Mouse (Mus musculus) stomach, embryonic 16.5 days (tissue): ENCODE results near the gene Dusp22. TPM values are rescaled to one million over a fixed set of nuclear protein-coding genes. Genes with fewer than 3 reads are reported as not detected.

Experiments
- ATAC-seq: fragments of 200-750 bp; cut with Nextera tagmentation; 2 replicates; pipeline ENCODE4 v1.8.0; 2017; ENCODE audit warnings: moderate number of reproducible peaks, moderate TSS enrichment; ENCODE audit not compliant: insufficient read depth, low FRiP score
- H3K27ac ChIP-seq: fragments of 300-500 bp; sonication (generic); 2 replicates; pipeline ENCODE4 v1.5.1; 2014; ENCODE audit warnings: low read length
- H3K27me3 ChIP-seq: fragments of 300-500 bp; sonication (generic); 2 replicates; pipeline ENCODE4 v1.6.1; 2014; ENCODE audit warnings: low read length, control low read depth, mixed read lengths; ENCODE audit not compliant: control insufficient read depth, insufficient read depth
- H3K36me3 ChIP-seq: fragments of 300-500 bp; sonication (generic); 2 replicates; pipeline ENCODE4 v1.6.1; 2014; ENCODE audit warnings: low read length; ENCODE audit not compliant: control insufficient read depth, insufficient read depth
- H3K4me1 ChIP-seq: fragments of 300-500 bp; sonication (generic); 2 replicates; pipeline ENCODE4 v1.6.1; 2014; ENCODE audit warnings: low read length, control low read depth, mixed read lengths; ENCODE audit not compliant: control insufficient read depth, insufficient read depth
- H3K4me2 ChIP-seq: fragments of 300-500 bp; sonication (generic); 2 replicates; pipeline ENCODE4 v1.6.1; 2014; ENCODE audit warnings: low read depth, low read length, mixed read lengths
- H3K4me3 ChIP-seq: fragments of 300-500 bp; sonication (generic); replicated peaks from 2 replicates; pipeline ENCODE4 v1.5.1; 2014; ENCODE audit warnings: mild to moderate bottlenecking, low read length
- H3K9ac ChIP-seq: fragments of 300-500 bp; sonication (generic); 2 replicates; pipeline ENCODE4 v1.6.1; 2014; ENCODE audit warnings: low read length
- H3K9me3 ChIP-seq: fragments of 300-500 bp; sonication (generic); replicated peaks from 2 replicates; pipeline ENCODE4 v1.6.1; 2016; ENCODE audit warnings: low read length, control low read depth; ENCODE audit not compliant: control insufficient read depth
- WGBS: fragments of 180-500 bp; shearing (Covaris S2); extraction: QIAGEN DNeasy Blood & Tissue Kit; methylation state at CpG from one replicate; pipeline ENCODE4 v1.1.7; 2014; 5-methylcytosine and 5-hydroxymethylcytosine counted together
- polyA plus RNA-seq: library from polyadenylated mRNA; unstranded; fragments of >200 nt; fragmentation: Nextera tagmentation; extraction: Ambion mirVana; gene quantifications from 2 replicates; pipeline ENCODE4 v1.2.1, GENCODE M21; 2015

Gene Dusp22
- 31.4 and 37.5 TPM in 2 replicates for polyA plus RNA-seq

DNA sequence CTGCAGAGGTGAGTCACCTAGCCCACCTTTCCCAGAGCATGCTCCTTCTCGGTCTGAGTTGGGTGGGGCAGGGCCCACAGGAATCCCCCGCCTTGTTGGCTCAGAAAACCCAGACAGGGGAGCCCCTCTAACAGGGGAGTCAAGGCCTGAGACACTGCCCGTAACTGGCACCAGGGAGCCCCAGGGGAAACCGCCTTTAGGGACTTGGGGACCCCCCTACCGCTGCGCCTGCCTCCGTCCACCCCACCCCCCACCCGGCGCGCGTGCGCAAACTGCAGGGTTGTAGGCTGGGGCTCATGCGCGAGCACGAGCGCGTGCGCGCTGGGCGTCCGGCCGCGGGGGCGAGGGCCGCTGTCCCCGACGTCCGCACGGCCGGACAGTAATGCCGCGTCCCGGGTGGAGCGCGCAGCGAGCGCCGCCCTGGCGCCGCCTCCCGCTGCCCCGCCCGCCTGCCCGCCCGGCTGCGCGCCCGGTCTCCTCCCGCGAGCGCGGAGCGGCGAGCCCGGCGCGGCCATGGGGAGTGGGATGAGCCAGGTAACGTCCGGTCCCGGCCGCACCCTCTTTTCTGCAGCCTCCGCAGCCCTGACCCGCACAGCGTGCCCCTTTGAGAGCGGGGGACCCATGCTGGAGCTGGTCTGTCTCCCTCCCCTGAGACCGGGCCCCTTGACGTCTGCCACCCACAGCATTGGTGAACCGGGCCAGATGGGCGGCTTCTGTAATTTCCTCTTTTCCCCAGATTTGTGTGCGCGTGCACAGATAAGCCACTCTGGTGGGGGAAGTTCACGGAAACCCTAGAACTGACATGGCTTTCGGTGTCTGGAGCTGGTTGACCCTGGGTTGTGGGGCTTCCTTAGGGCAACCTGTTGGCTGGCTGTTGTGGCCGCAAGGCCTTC, at the start of gene Dusp22:
TSS of gene Dusp22 (plus strand) at position 387 of the 893 bp plus-strand sequence.
- H3K4me3 ChIP-seq, result peak within 1 kb of the TSS; percentile 82
- H3K27me3 ChIP-seq, result no peaks in the 10 kb centered on the region
- peak; percentile 97 for ATAC-seq
- WGBS, result 1% methylated on average over 70 of the region's 74 CpGs
- peak within 1 kb of the TSS; percentile 71 for H3K4me2 ChIP-seq
- peak within 1 kb of the TSS; percentile 73 for H3K27ac ChIP-seq
- peak within 1 kb of the TSS; percentile 80 for H3K9ac ChIP-seq
- H3K36me3 ChIP-seq, result no peaks in the 10 kb centered on the region
- H3K4me1 ChIP-seq, result no peaks in the 10 kb centered on the region
- no peaks in the 10 kb centered on the region for H3K9me3 ChIP-seq

DNA sequence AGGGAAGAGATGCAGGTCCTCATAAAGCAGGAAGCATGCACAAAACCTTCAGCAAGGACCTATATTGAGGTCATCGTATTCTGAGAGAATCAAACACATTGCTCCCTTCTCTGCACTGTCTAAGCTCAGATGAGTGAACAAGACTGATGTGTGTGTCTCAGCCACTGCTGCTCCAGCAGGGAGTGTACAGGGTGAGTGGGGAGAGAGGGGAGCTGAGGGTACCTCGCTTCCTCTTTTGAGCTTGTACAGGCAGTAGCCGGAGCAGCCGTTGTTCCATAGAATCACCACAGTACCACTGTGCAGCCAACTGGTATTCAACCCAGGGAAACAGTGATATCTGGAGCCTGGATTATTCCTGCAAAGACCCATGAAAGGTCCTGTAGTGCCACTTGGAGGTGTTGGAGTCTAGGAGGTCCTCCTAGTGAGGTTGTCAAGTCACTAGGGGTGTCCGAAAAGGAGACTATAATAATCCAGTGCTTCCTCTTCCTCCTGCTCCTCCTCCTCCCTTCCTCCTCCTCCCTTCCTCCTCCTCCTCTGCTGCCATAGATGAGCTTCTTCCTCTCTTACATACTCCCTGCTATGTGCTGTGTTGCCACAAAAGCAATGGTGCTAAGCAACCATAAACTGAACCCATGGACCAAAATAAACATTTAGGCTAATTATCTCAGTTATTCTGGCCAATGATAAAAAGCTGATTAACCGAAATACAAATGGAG, 47.6 kb upstream of the Dusp22 start:
- H3K27ac ChIP-seq, result no peak overlapping the region
- no peak overlapping the region for H3K4me2 ChIP-seq
- no peak for ATAC-seq
- no peaks in the 10 kb centered on the region for H3K27me3 ChIP-seq
- no peaks in the 10 kb centered on the region for H3K4me1 ChIP-seq
- H3K9me3 ChIP-seq, result 0 out of 2 replicates have a peak, but pooled peaks cover 4% of the 10 kb centered on the region
- 82% methylated on average over 6 of the region's 6 CpGs for WGBS
- no peak overlapping the region for H3K4me3 ChIP-seq
- H3K9ac ChIP-seq, result no peak overlapping the region
- H3K36me3 ChIP-seq, result no peaks in the 10 kb centered on the region

DNA sequence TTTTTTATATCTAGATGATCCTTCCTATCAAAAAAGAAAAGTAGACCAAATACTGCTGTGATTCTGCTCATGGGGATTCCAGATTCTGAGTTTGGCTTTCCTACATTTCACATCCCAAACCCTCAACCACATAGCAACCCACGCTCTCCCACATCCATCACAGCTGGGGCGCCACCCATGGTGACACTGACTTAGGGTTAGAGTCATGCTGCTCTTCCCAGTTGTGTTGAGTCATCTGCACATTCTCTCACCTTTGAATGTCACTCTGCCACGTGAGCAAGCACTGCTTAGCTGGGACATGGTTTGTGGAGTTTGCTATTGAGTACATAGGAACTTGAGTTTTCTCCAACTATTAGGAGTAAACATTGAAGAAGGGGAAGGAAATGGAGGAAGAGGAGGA, 40.1 kb upstream of the Dusp22 start:
- WGBS, result 47% methylated on average over 3 of the region's 3 CpGs
- no peak for ATAC-seq
- H3K27ac ChIP-seq, result no peak overlapping the region
- H3K4me1 ChIP-seq, result no peaks in the 10 kb centered on the region
- H3K4me2 ChIP-seq, result no peak overlapping the region
- H3K36me3 ChIP-seq, result no peaks in the 10 kb centered on the region
- no peaks in the 10 kb centered on the region for H3K27me3 ChIP-seq
- 0 out of 2 replicates have a peak, but pooled peaks cover 4% of the 10 kb centered on the region for H3K9me3 ChIP-seq
- H3K9ac ChIP-seq, result no peak overlapping the region
- no peak overlapping the region for H3K4me3 ChIP-seq

DNA sequence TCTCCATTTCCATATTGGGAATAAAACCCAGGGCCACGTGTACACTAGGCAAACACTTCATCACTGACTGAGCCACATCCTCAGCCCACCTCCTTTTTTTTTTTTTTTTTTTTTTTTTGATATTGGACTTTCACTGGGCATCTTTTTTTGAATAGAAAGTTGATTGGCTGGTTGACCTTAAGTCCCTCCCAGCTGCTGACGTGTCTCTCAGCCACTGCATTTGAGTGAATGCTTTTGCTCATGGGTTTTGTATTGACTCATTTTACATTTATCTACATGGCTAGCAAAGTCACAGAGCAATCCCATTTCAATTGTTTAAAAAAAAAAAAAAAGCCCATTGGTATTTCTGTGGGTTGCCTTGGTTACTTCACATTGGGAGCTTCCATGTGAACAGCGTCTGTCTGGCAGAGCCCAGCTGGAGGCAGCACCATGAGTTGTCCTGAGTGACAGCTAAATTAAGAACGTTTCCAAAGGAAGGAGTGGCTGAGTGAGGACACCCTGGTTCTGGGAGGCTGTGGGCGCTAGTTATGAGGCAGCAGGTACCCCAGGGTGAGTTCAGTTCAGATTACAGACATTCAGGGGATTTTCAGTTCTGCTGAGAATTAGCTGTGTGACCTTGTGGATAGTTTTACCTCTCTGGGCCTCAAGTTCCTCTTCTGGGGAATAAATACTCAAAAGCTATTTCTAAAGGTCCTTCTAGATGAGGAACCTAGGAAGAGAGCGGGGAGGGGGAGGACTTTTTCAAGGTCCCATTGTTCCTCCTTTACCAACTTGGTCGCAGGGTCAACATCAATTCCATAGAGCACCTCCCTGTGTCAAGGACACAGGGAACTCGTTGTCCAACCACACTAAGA, 31.4 kb upstream of the Dusp22 start:
- no peaks in the 10 kb centered on the region for H3K4me1 ChIP-seq
- no peaks in the 10 kb centered on the region for H3K36me3 ChIP-seq
- no peaks in the 10 kb centered on the region for H3K9me3 ChIP-seq
- no peak overlapping the region for H3K9ac ChIP-seq
- WGBS, result 53% methylated on average over 8 of the region's 8 CpGs
- H3K27ac ChIP-seq, result no peak overlapping the region
- ATAC-seq, result no peak
- H3K27me3 ChIP-seq, result no peaks in the 10 kb centered on the region
- no peak overlapping the region for H3K4me2 ChIP-seq
- no peak overlapping the region for H3K4me3 ChIP-seq

DNA sequence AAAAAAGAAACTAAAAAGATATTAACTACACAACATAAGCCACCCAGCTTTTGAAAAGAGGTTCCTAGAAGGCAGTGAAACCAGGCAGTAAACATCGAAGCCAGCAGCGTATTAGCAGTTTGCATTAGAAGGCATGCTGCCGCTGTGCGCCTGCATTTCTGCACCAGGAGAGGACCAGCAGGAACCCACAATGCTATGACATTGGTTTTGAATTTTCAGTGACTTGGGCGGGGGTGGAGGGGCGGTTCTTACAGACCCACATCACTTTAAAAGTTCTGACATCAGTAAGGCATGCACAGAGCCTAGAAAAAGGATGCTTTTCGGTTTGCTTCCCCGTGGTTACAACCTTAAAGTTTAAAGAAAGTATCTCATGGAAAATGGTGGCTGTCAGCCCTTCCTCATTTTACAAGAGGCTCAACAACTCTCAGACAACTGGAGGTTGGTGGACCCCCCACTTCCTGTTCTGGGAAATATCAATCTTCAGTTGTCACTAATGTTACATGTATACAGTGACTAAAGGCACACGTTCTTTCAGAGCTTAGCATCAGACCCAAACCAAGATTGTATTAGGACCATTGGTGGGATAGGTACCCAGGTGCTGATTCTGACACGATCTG, 29.9 kb upstream of the Dusp22 start:
- ATAC-seq, result no peak
- Histone ChIP-seq H3K9ac (no peak overlapping the region), H3K27me3 (no peaks in the 10 kb centered on the region), H3K4me1 (no peaks in the 10 kb centered on the region), H3K27ac (no peak overlapping the region), H3K9me3 (no peaks in the 10 kb centered on the region), H3K4me3 (no peak overlapping the region), H3K4me2 (no peak overlapping the region), H3K36me3 (no peaks in the 10 kb centered on the region)
- 67% methylated on average over 10 of the region's 10 CpGs for WGBS

DNA sequence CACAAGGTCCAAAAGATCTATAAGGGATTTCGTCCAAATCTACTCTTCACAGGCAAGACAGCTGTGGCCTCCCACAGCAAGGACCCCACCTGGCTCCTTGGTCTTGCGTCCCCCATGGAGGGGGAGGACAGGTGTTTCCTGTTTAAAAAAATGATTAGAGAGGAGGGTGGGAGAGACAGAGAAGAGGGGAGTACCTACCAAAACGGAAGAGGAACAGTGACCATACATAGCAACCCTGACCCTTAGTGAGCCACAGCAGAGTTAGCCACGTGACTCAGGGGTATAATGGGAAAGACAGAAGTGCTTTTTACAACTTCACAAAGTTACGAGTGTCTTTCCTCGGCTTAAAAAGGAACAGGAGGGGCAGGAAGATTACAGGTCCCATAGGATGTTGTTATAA, 26.8 kb upstream of the Dusp22 start:
- no peak overlapping the region for H3K27ac ChIP-seq
- no peak overlapping the region for H3K9ac ChIP-seq
- H3K4me1 ChIP-seq, result no peaks in the 10 kb centered on the region
- H3K4me3 ChIP-seq, result no peak overlapping the region
- no peaks in the 10 kb centered on the region for H3K36me3 ChIP-seq
- H3K27me3 ChIP-seq, result no peaks in the 10 kb centered on the region
- no peak overlapping the region for H3K4me2 ChIP-seq
- no peak for ATAC-seq
- 66% methylated on average over 6 of the region's 6 CpGs for WGBS
- H3K9me3 ChIP-seq, result no peaks in the 10 kb centered on the region

DNA sequence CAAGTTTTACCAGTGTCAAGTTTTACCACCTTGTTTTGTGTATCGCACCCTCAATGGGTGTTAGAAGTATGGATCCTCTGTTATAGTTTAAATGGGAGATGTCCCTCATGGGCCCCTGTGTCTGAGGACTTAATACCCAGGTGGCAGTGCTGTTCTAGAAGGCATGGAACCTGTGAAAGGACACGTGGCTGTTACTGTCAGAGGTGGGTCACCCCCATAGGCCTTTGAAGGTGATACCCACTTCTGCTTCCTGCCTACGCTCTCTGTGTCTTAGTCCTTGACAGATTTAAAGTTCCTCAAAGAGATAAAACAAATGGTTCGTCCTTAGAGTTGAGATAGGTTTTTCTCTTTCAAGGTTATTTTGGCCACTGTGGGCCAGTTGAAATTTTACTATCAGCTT, 23.3 kb upstream of the Dusp22 start:
- Histone ChIP-seq H3K9ac (no peak overlapping the region), H3K27me3 (no peaks in the 10 kb centered on the region), H3K4me1 (no peaks in the 10 kb centered on the region), H3K4me2 (no peak overlapping the region), H3K9me3 (no peaks in the 10 kb centered on the region), H3K4me3 (no peak overlapping the region), H3K36me3 (no peaks in the 10 kb centered on the region), H3K27ac (no peak overlapping the region)
- WGBS, result 72% methylated on average over 4 of the region's 4 CpGs
- ATAC-seq, result no peak

DNA sequence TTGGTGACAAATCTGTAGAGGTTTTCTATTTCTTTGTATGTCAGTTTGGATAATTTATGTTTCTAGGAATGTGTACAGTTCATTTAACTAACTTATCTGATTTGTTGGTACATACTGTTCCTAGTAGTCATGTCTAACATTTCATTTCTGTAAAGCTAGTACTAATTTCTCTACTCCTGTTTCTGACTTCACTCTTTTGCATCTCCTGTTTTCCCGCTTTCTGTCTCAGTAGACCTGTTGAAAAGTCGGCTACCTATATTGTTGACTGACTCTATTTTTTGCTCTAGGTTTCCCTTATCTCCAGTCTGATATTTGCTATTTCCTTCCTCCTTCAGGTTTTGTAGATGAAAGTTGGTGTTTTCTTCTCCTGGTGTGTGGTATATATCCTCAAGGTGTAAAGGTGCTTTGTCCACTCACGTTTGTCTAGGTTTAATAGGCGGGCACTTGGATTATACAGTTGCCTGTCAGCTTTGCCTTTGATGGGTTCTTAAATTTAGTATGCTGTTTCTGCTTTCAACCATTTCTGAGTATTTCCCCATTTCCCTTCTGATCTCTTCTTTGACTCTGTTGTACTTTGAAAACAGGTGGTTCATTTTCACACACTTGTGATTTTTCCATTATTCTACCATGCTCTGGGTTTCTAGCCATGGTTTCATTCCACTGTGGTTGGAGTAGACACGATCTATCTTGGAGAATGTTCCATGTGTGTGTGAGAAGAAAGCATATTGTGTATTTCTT, 21.3 kb upstream of the Dusp22 start:
- Histone ChIP-seq H3K9ac (no peak overlapping the region), H3K9me3 (no peaks in the 10 kb centered on the region), H3K36me3 (no peaks in the 10 kb centered on the region), H3K4me1 (no peaks in the 10 kb centered on the region), H3K27ac (no peak overlapping the region), H3K4me2 (no peak overlapping the region), H3K4me3 (no peak overlapping the region), H3K27me3 (no peaks in the 10 kb centered on the region)
- WGBS, result 82% methylated on average over 5 of the region's 5 CpGs
- no peak for ATAC-seq
